Mouse (Mus musculus) thymus, adult 18-20 months (tissue): ENCODE data around the gene Dmrtb1.

Source experiments
- DNase-seq, 2 experiments: peaks; one replicate each; pipeline ENCODE4 v3.0.0; 2022; ENCODE audit warnings: mixed read lengths in 2 of 2

Dmrtb1 gene

DNA sequence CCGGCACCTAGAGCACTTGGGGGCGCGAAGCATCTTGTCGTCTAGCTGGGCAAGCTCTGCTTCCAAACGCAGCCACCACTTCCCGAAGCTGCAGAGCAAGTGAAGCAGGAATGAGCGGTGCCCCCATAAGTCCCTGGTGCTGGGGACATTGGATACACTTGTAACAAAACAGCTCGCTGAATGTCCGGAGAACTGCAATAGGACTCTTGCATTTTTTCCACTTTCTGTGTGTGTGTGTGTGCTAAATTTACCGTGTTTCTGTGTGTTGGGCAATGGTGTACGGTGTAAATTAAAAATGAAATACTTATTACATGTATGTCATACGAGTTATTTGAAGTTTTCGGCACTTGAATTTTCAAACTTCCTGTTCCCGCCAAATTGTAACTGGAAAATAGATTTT, at the start of gene Dmrtb1:
Gene Dmrtb1 (minus strand): TSS at position 101 of the 400 bp plus-strand sequence.
- DNase-seq: no peak

DNA sequence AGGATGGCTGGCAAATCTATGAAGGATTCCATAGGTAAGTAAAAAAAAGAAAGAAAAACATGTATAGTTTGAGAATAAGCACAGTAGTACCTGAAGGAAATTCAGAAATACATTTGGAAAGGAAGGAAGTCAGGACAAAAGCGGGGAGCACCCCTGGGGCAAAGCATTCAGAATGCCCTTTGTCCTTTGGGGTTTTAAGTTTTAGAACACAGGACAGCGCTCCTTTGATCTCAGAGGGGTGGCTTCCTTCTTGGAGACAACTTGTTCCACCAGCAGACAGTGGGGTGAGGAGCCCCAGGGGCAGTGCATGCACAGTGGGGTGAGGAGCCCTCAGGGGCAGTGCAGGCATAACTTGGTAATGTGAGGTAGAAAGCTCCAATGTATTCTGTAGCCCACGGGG, 49.6 kb upstream of the Dmrtb1 start:
- no peak for DNase-seq

DNA sequence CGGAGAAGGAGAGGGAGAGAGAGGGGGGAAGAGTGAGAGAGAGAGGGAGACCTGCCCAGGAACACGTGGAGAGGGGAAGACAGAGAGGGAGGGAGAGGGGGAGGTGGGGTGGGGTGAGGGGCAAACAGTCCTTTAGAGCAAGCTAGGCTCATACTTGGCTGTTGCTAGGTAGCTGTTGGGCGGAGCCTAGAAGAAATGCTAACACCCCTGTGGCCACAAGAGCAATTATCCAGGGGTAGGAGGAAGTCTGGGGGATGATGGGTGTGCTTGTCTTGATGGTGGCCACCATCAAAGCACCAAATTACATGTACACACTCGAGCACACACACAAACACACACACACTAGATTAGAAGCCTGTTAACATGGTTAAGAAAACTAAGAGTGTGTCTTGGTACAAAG, 48.6 kb upstream of the Dmrtb1 start:
- DNase-seq: no peak

DNA sequence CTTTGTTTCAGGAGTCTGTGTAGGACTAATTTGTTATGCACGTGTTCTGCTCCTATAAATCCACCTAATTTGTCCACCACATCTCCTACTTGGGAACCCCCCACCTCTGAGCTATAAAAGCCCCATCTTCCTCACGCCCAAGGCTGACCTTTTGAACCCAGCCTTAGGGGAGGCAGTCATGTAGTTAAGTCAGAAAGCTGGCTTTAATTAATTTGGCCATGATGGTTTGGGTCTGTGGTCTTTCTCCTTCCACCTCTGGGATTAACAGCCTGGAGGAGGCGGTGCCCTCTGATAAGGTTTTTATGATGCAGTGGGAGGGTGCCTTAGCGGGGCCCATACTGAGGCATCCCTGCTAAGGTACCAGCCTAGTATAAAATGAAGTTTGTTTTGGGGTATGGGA, 48.2 kb upstream of the Dmrtb1 start:
- DNase-seq: no peak

DNA sequence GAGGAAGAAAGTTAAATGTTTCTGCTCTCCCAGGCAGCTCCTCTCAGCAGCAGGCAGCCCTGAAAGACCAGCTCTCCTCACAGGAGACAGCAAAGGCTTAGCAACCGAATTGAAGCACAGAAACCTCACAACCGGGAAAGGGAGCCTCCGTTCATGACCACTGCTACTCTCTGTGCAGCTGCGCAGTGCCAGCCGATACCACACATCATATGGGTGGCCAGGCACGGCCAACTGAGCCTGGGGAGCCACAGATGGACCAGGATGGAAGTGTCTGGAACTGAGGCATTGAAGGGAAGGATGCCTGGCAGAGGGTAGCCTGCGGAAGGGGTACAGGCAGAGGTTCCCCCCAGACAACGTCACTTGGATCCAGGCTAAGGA, 47.0 kb upstream of the Dmrtb1 start:
- DNase-seq: no peak

DNA sequence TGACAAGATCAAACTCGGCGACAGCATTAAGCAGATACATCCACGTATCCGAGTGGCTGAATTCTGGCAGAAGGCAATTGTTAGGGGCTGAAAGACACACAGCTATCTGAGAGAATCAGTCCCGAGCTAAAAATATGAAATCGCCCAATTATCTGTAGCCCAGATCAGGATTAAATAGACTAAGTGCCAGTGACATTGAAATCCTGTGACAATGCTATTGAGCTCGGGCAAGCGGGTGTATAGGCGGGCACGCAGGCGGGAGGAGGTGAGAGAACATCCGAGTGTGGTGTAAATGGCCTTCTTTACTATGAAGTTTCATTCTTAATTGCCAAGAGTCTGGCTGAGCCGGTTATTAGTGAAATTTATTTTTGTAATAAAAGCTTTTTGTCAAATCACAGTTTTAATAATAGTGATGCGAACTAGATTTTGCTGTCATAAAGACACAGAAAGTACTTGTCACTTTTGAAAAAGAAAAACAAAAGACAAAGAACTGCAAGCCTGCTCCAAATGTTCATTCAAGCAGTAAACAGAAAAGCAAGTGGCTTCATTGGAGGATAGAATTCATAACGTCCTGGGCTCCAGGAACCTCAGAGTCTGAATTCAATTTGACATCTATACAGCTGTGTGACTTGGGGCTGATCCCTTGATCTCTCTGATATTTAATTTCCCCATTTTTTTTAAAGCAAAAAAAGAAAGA, 46.5 kb upstream of the Dmrtb1 start:
- DNase-seq: no peak

DNA sequence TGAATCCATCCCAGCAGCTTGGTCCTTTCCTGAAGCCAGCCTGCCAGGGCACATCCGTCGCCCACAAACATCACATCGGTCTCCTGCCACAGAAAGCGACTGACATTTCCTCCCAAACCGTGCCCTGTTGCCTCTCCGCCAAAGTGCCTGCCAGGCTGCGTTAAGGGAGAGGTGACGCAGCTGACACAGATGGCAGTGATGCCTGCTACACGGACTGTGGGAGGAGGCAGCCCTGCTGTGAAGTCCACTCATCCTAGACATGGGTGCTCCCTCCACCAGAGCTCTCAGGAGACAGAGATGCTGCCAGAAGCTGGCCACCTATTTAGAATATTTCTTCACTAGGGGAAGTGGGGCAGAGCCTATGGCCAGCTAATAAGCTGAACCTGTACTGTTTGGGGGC, 41.4 kb upstream of the Dmrtb1 start:
- DNase-seq: no peak

DNA sequence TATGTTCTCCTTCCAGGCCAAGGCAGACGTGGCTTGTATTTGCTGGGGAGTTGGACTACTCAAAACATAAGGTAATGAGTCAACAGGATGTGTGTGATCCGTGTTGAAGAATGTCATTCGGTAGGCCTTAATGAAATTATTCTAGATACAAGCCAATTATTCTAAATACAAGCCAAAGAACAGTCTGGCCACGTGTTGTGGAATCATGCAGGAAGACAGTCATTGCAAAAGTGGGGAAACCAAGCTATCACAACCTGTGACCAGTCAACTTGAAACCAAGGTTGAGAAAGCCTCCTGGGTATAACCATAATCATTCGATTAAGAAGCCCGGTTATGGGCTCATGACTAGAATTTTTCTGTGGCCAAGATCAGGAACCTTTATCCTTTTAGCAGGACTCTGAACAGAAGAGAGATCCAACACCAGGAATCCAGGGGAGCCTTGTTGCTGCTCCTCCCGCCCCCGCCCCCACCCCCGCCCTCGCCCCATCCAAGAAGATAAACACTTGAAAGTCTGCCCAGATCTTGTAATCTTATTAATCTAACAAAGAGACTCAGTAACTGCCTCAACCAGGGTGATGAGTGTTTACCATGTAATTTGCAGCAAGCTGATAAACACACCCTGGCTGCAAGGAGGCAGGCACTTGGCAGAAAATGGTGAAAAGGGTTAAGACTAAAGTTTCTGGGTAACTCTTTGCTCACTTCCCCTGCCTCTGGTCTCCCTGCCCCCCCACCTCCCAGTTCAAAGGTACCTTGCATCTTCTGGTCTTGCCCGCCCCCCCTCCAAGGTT, 36.2 kb upstream of the Dmrtb1 start:
- no peak for DNase-seq

DNA sequence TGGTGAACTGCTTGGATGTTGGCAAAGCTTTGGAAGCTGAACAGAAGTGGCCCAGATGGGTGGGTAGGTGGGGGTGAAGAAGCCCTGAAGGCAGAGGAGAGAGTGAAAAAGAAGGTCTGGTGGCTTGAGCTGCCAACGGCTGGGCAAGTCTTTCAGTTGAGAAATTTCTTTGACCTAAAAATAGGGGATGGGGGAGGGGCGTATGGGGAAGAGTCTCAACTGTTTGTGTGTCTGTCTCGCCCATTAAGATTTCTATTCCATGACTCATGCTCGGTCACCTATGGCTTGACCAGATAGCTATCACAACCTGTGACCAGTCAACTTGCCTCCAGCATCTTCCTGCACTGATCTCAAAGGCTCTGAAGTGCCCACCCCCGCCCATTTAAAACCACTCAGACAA, 35.1 kb upstream of the Dmrtb1 start:
- no peak for DNase-seq

DNA sequence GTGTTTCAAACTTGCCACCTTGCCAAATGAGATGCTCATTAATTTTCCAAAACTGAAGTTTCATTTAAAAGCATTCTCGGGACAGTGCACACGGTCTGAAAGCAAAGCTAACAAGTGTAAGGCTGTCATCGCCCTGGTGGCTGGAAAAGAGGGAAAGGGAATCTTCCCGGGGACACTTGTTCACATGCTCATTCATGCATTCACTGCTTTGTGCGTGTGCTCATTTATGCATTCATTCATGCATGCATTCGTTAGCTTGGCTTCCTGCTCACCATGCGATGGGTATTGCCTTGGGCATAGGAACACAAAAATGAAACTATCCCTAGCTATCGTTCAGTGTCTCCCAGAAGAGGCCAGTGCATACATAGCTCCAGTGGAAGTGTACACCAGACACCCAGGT, 34.7 kb upstream of the Dmrtb1 start:
- DNase-seq: no peak

DNA sequence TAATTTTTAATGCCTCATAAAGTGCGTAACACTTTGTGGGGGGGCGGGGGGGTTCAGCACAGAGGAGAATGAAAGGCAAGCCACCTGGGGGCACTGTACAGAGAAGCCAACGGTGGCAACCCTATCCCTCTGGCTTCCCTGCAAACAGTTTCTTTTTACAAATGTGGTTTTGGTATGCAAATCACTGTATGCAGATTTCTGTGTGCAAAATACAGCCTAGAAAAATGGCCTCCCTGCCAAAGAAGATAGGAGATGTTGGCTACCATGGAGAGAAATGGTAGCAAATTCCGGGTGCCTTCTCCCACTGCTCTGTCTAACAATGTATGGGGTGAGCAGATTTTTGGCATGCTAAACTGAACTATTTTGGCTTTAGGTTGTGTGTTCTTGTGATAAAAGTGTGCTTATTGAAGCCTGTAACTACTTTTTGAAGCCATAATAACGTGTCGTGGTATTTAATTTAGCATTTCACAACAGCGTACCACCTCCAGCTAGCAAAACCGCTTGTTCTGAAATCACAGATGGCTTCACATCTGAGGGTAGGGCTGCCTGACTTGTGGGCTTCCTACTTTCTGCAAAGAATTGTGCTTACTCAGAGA, 33.8 kb upstream of the Dmrtb1 start:
- DNase-seq: no peak

DNA sequence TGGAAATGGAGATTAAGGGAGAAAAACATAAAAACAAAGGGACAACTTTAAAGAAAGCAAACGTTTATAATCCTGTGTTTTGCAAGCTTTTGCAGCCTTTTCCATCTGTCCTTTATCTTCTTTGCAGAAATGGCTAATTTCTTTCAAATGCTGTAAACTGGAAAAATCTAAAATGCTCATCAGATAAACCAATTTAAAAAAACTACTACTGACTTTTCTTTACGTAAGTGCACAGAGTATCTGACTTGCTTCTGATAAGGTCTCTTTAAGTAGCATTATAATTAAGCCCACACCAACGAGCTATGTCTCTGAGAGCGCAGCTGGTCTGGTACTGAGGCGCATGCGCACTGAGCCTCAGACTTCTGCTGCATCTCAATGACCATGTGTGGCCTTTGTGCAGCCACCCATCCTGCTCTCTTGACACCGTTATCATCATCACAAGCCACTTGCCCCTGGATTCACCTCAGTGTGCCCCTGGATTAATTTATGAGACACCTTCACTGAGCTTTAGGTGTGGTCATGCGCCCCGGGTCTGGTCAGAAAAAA, 32.8 kb upstream of the Dmrtb1 start:
- no peak for DNase-seq

DNA sequence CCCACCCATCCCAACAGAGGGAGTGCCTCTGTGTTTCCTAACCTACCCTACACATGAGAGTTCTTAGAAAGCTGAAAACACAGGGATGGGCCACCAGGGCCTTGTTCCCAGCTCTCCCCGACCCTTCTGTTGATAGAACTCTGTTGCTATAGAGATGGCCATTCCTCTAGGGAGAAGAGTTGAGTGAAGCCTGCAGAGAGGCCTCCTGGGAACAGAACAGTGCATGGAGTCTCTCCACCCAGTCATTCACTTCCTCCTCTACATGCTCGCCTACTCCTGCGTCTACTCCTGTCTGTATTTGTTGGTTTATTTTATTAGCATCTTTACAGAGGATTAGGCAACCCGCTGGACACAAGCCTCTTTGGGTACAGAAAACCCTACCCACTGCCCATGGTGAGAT, 22.9 kb upstream of the Dmrtb1 start:
- no peak for DNase-seq

DNA sequence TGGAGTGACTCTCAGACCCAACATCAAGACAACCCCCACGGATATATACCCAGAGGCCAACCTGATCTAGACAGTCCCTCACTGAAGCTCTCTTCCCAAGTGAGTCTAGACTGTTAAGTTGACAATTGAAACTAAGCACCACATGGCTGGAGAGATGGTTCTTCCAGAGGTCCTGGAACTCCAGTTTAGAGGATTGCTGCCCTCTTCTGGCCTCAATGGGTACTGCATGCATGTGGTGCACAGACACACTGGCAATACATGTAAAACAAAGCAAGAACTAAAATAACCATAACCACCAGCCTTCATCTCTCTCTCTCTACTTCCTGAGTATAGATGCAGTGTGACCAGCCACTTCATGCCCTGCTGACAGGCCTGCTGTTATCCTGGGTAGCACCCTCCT, 20.2 kb upstream of the Dmrtb1 start:
- DNase-seq: no peak

DNA sequence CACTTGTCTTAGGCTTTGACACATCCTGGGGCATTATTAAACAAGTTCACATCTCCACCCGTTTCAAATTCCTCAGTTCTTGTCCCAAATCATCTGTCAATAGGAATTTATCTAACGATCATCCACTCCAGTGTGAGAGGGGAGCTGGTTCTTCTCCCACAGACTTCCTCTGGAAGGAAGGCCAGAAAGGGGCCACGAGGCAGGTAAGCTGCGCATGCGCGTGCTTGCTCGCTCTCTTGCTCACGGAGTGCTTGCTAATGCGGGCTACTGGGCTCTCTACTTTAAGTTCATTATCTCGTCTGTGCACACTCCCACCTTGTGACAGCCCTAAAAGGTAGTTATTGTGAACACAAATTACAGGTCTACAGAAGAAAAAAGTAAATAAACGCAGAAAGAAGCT, 17.6 kb upstream of the Dmrtb1 start:
- DNase-seq: no peak

DNA sequence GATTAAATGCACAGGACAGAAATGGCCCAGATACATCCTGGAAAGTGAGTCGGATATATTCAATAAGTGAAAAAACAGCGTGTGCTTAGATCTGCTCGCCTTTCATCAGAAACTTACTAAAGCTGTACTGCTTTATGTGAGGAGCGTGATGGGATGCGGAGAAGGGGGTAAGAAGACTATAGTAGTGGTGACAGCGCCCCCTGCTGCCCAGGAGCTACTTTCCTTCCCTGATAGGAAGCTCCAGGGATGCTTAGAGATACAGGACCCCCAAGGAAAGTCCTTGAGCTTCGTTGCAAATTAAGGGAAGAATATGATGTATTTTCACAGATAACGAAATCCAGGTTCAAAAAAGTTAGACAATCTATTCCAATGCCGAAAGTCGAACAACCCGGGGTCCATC, 17.1 kb upstream of the Dmrtb1 start:
- no peak for DNase-seq

DNA sequence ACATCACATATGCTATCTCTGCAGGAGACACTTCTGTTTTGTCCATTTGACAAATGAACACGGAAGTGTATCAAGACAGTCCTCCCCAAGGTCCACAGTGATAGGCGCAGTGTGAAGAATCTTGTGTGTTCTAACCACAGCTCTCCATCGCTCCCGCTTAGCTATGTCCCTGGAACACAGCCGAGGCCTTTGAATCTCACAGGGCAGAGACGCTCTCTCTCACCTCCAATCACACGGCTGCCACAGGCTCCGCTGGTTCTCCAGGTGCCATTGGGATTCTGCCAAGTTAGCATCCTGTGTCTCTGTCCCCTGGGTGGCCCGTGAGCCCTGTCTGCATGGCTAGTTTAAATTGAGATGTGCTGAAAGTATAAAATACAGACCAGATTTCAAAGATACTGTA, 15.2 kb upstream of the Dmrtb1 start:
- DNase-seq: no peak

DNA sequence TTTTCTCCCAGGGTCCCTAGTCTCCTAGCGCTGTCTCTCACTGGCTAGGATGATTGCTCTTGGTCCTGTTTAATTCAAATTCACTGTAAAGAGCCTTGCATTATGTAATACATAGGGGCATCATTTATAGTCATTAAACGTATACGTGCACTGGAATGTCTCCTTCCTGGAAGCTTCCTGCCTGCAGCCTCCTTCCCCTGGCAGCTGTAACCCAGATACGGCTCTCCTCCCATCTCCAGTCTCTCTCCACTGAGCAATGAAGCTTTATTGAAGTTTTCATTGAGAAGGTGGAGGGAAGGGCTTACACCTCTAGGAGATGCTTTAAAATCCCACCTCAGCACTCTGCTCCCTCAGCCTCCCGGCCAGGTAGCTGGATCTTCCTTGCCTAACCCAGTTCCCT, 9.8 kb upstream of the Dmrtb1 start:
- DNase-seq: no peak

DNA sequence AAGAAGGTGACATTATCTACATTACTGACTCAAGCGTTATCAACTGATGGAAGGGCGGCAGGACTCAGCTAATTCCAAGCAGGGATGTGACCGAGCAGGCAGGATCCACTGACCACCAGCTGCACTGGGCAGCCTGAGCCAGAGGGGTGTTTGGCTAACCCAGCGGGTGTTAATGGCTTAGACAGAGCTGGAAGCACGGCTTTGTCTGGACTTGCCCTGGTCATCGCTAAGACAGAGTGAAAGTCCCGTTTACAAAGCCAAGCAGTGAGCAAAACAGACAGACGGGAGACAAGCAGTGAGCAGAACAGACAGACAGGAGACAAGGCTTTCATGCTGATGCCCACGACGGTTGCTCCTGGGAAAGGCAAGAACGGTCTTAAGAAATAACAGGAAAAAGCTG, 4.2 kb upstream of the Dmrtb1 start:
- DNase-seq: no peak

DNA sequence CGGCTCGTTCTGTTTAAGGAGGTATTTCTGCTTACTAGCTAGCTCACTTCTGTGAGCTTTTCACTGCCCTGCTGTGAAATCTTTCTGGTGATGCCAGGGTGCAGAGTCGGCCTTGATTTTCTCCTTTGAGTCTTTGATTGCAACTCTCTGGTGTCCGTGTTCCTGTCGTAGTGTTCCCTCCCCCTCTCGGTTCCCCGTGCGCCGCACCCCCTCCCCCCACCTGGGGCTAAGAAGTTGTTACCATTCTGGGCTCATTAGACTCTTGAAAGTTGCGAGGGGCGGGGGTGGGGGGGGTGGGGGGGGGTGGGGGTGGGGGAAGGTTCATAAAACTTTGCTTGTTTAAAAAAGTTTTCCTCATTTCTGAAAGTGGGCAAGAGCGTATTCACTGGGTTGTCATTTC, 3.1 kb upstream of the Dmrtb1 start:
- no peak for DNase-seq

DNA sequence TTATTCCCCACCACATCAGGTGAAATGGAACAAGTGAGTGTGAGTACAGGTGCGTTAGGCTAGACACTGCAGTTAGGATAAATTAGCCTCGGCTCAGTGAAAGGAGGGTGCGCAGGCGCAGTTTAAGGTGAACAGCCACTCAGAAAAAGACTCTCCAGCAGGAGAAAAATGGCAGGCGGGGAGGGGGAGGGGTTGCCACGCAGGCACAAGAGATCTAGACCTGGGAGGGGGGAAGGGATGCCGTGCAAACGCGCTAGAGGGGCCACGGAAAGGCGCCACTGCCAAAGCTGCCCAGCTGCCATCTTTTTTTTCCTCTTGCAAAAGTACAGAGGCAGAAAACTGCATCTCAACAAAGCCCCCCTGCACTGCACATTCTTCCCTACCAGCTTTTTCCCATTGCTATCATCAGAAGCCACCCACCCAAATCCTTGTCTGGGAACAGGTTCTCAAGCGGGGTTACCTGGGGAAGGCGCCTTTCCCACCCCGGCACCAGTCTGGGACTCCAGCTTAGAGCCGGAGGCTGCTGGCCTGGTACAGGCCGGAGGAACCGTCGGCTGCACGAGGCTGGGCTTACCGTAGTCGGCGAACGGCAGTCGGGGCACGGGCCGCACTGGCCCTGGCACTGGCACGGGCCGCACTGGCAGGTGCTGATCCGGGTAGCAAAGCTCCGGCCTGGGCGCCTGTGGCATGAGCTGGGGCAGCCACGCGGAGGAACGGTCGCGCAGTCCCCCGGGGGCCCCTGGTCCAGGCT, 849 bp downstream of the Dmrtb1 start:
- no peak for DNase-seq

DNA sequence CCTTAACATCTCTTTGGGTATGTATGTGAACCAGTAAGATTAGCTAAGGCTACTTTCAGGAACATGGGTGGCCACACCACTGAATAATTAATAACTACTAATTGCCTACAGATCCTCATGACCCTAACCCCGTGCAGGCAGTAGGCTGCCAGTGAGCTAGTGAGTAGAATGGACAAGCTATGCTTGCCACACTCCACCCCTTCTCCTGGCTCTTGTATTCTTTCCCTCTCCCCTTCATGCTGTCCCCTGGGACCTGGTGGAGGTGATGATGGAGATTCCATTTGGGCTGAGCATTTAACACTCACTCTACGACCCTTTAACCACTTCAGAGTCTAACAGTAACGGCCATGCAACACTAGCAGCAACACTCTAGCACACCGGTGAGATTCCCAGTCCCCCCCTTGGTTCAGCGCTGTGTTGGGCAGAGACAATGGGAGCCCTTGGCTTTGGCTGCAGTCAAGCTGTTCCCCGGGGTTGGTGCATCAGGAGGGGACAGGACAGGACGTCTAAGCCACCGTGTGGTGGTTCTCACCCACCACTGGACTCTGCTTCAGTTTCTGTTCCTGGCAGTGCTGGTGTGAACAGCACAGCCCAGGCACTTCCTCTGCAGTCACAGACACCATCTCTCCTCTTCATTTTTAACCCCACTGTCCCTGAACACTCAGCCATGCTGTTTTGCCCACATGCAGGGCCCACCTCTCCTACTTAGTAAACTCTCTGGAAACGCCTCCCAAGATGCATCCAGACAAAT, 2.8 kb downstream of the Dmrtb1 start:
- DNase-seq: no peak
